Mouse (Mus musculus) mouse trophoblast stem cell (cell line): ENCODE results near the gene Arl11.

Experiments
- in situ Hi-C, 2 experiments: fragments of 300-500 bp; cut with MseI, MboI; formaldehyde crosslinking; loops; 2 replicates in 1 of 2; 3 replicates in 1 of 2; pipeline ENCODE4 v1.15.1; 2025

The Arl11 gene

GRCm38 (mm10) chr14:61309593-61309992 is at the start of gene Arl11:
Gene Arl11 (plus strand): TSS chr14:61309753.
- in situ Hi-C loops = no loop called here

- in situ Hi-C loops = no loop called here
Observed at GRCm38 (mm10) chr14:61267908-61268475, 41.6 kb upstream of the Arl11 start.

- in situ Hi-C loops = loop anchor here in 1 of 2 experiments (25.0 kb wide), 1 partner anchor 762 kb away; no protein-coding TSS in a partner anchor
Observed at GRCm38 (mm10) chr14:61274414-61275198, 34.9 kb upstream of the Arl11 start.

- in situ Hi-C loops = loop anchor here in 1 of 2 experiments (25.0 kb wide), 1 partner anchor 765 kb away; no protein-coding TSS in a partner anchor
Observed at GRCm38 (mm10) chr14:61277285-61277684, 32.3 kb upstream of the Arl11 start.

- in situ Hi-C loops = loop anchor here in 1 of 2 experiments (25.0 kb wide), 1 partner anchor 766 kb away; no protein-coding TSS in a partner anchor
Observed at GRCm38 (mm10) chr14:61278676-61279300, 30.8 kb upstream of the Arl11 start.

- in situ Hi-C loops = loop anchor here in 1 of 2 experiments (25.0 kb wide), 1 partner anchor 776 kb away; no protein-coding TSS in a partner anchor
Observed at GRCm38 (mm10) chr14:61288606-61289286, 20.8 kb upstream of the Arl11 start.

GRCm38 (mm10) chr14:61290664-61291063 is 18.9 kb upstream of the Arl11 start:
- in situ Hi-C loops = loop anchor here (5.0 to 25.0 kb wide), 3 partner anchors 48 to 778 kb away; no protein-coding TSS in a partner anchor

GRCm38 (mm10) chr14:61293884-61294737 is 15.4 kb upstream of the Arl11 start:
- in situ Hi-C loops = loop anchor here (5.0 to 25.0 kb wide), 3 partner anchors 52 to 782 kb away; no protein-coding TSS in a partner anchor

GRCm38 (mm10) chr14:61294738-61295079 is 14.8 kb upstream of the Arl11 start:
- in situ Hi-C loops = loop anchor here (5.0 to 25.0 kb wide), 3 partner anchors 52 to 782 kb away; no protein-coding TSS in a partner anchor

- in situ Hi-C loops = loop anchor here (10.0 to 25.0 kb wide), 2 partner anchors 495 to 788 kb away; no protein-coding TSS in a partner anchor
Observed at GRCm38 (mm10) chr14:61299810-61300209, 9.7 kb upstream of the Arl11 start.

- in situ Hi-C loops = no loop called here
Observed at GRCm38 (mm10) chr14:61301323-61301722, 8.2 kb upstream of the Arl11 start.

- in situ Hi-C loops = no loop called here
Observed at GRCm38 (mm10) chr14:61302428-61302827, 7.1 kb upstream of the Arl11 start.

- in situ Hi-C loops = no loop called here
Observed at GRCm38 (mm10) chr14:61303969-61304609, 5.5 kb upstream of the Arl11 start.

- in situ Hi-C loops = no loop called here
Observed at GRCm38 (mm10) chr14:61310036-61310772, 651 bp downstream of the Arl11 start.

- in situ Hi-C loops = no loop called here
Observed at GRCm38 (mm10) chr14:61310963-61311362, 1.4 kb downstream of the Arl11 start.

- in situ Hi-C loops = no loop called here
Observed at GRCm38 (mm10) chr14:61316861-61317260, 7.3 kb downstream of the Arl11 start.

GRCm38 (mm10) chr14:61320765-61321164 is 11.2 kb downstream of the Arl11 start:
- in situ Hi-C loops = no loop called here

GRCm38 (mm10) chr14:61321200-61321599 is 11.6 kb downstream of the Arl11 start:
- in situ Hi-C loops = no loop called here

GRCm38 (mm10) chr14:61322740-61323139 is 13.2 kb downstream of the Arl11 start:
- in situ Hi-C loops = no loop called here
